Mouse (Mus musculus): ENCODE measurements around the gene Pdpk1.

- TF ChIP-seq CTCF (IDR thresholded peaks at IDR 0.05; ENCODE audit: low read depth) (no peak), EP300 (IDR thresholded peaks at IDR 0.05; ENCODE audit: low read depth) (no peak)
These were observed 16.7 kb downstream of the Pdpk1 start for GRCm38 (mm10) chr17:24134062-24134461.

Measured in liver, postnatal 0 days (tissue).